Mouse (Mus musculus) MEL (cell line): ENCODE measurements around the gene Bmpr2. TPM values are rescaled to one million over a fixed set of nuclear protein-coding genes. Genes with fewer than 3 reads are reported as not detected.

Source experiments
- DNase-seq: peaks from one replicate; pipeline ENCODE4 v3.0.0; 2011; ENCODE audit warnings: low read depth, low spot score
- H3K27ac ChIP-seq: 2 replicates; pipeline ENCODE4 v1.5.1; 2012; ENCODE audit warnings: low read depth, mild to moderate bottlenecking, control low read depth, low read length, moderate library complexity; ENCODE audit not compliant: control insufficient read depth
- H3K27me3 ChIP-seq, 2 experiments: fragments of 150-350 bp in 1 of 2; sonication (generic) in 1 of 2; 2 replicates each; pipeline ENCODE4 v1.6.1; 2012; ENCODE audit warnings: low read length in 2 of 2, mild to moderate bottlenecking in 2 of 2, improper control_type of control experiment in 1 of 2, moderate library complexity in 1 of 2; ENCODE audit not compliant: insufficient read depth in 2 of 2, control insufficient read depth in 1 of 2
- H3K36me3 ChIP-seq, 2 experiments: 2 replicates each; pipeline ENCODE4 v1.6.1; 2012 to 2014; ENCODE audit warnings: low read length in 2 of 2, improper control_type of control experiment in 1 of 2, inconsistent platforms in 1 of 2, mild to moderate bottlenecking in 1 of 2; ENCODE audit not compliant: insufficient read depth in 2 of 2, control insufficient read depth in 1 of 2
- H3K4me1 ChIP-seq, 2 experiments: fragments of 150-350 bp in 1 of 2; sonication (generic) in 1 of 2; 2 replicates each; pipeline ENCODE4 v1.6.1; 2012; ENCODE audit warnings: low read length in 2 of 2, improper control_type of control experiment in 1 of 2, mild to moderate bottlenecking in 1 of 2; ENCODE audit not compliant: insufficient read depth in 2 of 2, control insufficient read depth in 1 of 2
- H3K4me3 ChIP-seq, 2 experiments: fragments of 150-350 bp in 1 of 2; sonication (generic) in 1 of 2; 2 replicates each; pipeline ENCODE4 v1.5.1; 2012; ENCODE audit warnings: low read depth in 2 of 2, low read length in 2 of 2, mild to moderate bottlenecking in 2 of 2, moderate library complexity in 2 of 2, control low read depth in 1 of 2, improper control_type of control experiment in 1 of 2; ENCODE audit not compliant: control insufficient read depth in 1 of 2, insufficient read depth in 1 of 2
- H3K79me2 ChIP-seq: 2 replicates; pipeline ENCODE4 v1.6.1; 2012; ENCODE audit warnings: mild to moderate bottlenecking, low read length, moderate library complexity; ENCODE audit not compliant: control insufficient read depth, poor library complexity, insufficient read depth
- H3K9ac ChIP-seq: 2 replicates; pipeline ENCODE4 v1.6.1; 2012; ENCODE audit warnings: low read depth, mild to moderate bottlenecking, control low read depth, low read length, moderate library complexity; ENCODE audit not compliant: control insufficient read depth, poor library complexity, severe bottlenecking
- H3K9me3 ChIP-seq: fragments of 150-350 bp; sonication (generic); replicated peaks from 2 replicates; pipeline ENCODE4 v1.6.1; 2012; ENCODE audit warnings: mild to moderate bottlenecking, low read length, improper control_type of control experiment, moderate library complexity; ENCODE audit not compliant: insufficient read depth
- BHLHE40 ChIP-seq: IDR thresholded peaks from 2 replicates; pipeline ENCODE4 v1.6.1; 2012; ENCODE audit warnings: low read depth, mild to moderate bottlenecking, inconsistent platforms, low read length, improper control_type of control experiment, borderline replicate concordance
- CTCF ChIP-seq, 3 experiments: IDR thresholded peaks in 2 of 3; conservative IDR thresholded peaks in 1 of 3; 2 replicates each; pipeline ENCODE4 v1.5.1; 2011 to 2012; ENCODE audit warnings: low read length in 3 of 3, low read depth in 2 of 3, mild to moderate bottlenecking in 2 of 3, improper control_type of control experiment in 1 of 3, inconsistent platforms in 1 of 3, mixed read lengths in 1 of 3, moderate library complexity in 1 of 3; ENCODE audit not compliant: control insufficient read depth in 1 of 3, insufficient read depth in 1 of 3, poor library complexity in 1 of 3, severe bottlenecking in 1 of 3
- E2F4 ChIP-seq: IDR thresholded peaks from 2 replicates; pipeline ENCODE4 v1.6.1; 2011; ENCODE audit warnings: low read depth, low read length, improper control_type of control experiment, borderline replicate concordance
- EP300 ChIP-seq, 2 experiments: IDR thresholded peaks; 2 replicates each; pipeline ENCODE4 v1.6.1; 2011; ENCODE audit warnings: improper control_type of control experiment in 2 of 2, low read length in 2 of 2, low read depth in 1 of 2, mild to moderate bottlenecking in 1 of 2
- ETS1 ChIP-seq: IDR thresholded peaks from 2 replicates; pipeline ENCODE4 v1.6.1; 2012; ENCODE audit warnings: low read depth, mild to moderate bottlenecking, inconsistent platforms, low read length, improper control_type of control experiment, moderate library complexity
- GABPA ChIP-seq: IDR thresholded peaks from 2 replicates; pipeline ENCODE4 v1.6.1; 2012; ENCODE audit warnings: low read depth, mild to moderate bottlenecking, inconsistent platforms, low read length, improper control_type of control experiment, moderate library complexity
- GATA1 ChIP-seq: IDR thresholded peaks from 2 replicates; pipeline ENCODE4 v1.6.1; 2011; ENCODE audit warnings: low read depth, low read length, improper control_type of control experiment
- HCFC1 ChIP-seq: IDR thresholded peaks from 2 replicates; pipeline ENCODE4 v1.6.1; 2012; ENCODE audit warnings: low read depth, mild to moderate bottlenecking, inconsistent platforms, low read length, improper control_type of control experiment, moderate library complexity
- JUND ChIP-seq: IDR thresholded peaks from 2 replicates; pipeline ENCODE4 v1.6.1; 2011; ENCODE audit warnings: low read depth, mild to moderate bottlenecking, improper control_type of control experiment, low read length
- KAT2A ChIP-seq: conservative IDR thresholded peaks from 2 replicates; pipeline ENCODE4 v1.6.1; 2012; ENCODE audit warnings: low read depth, low read length, improper control_type of control experiment, inconsistent platforms
- MAFK ChIP-seq: IDR thresholded peaks from 2 replicates; pipeline ENCODE4 v1.6.1; 2011; ENCODE audit warnings: low read depth, mild to moderate bottlenecking, low read length, improper control_type of control experiment, borderline replicate concordance
- MAZ ChIP-seq: IDR thresholded peaks from 2 replicates; pipeline ENCODE4 v1.6.1; 2012; ENCODE audit warnings: low read depth, mild to moderate bottlenecking, inconsistent platforms, low read length, improper control_type of control experiment
- MXI1 ChIP-seq: IDR thresholded peaks from 2 replicates; pipeline ENCODE4 v1.6.1; 2011; ENCODE audit warnings: mild to moderate bottlenecking, low read depth, low read length, improper control_type of control experiment
- NELFE ChIP-seq: IDR thresholded peaks from 2 replicates; pipeline ENCODE4 v1.6.1; 2011; ENCODE audit warnings: low read depth, low read length, improper control_type of control experiment
- NRF1 ChIP-seq: IDR thresholded peaks from 2 replicates; pipeline ENCODE4 v1.6.1; 2014; ENCODE audit warnings: low read depth, mild to moderate bottlenecking, inconsistent platforms, low read length, improper control_type of control experiment, moderate library complexity; ENCODE audit not compliant: poor library complexity, insufficient read depth, severe bottlenecking
- POLR2A ChIP-seq, 2 experiments: IDR thresholded peaks; 2 replicates each; pipeline ENCODE4 v1.6.1; 2011 to 2012; ENCODE audit warnings: low read length in 2 of 2, mild to moderate bottlenecking in 2 of 2, control low read depth in 1 of 2, improper control_type of control experiment in 1 of 2, low read depth in 1 of 2, moderate library complexity in 1 of 2; ENCODE audit not compliant: control insufficient read depth in 1 of 2, insufficient read depth in 1 of 2, poor library complexity in 1 of 2
- POLR2AphosphoS2 ChIP-seq: IDR thresholded peaks from 2 replicates; pipeline ENCODE4 v1.6.1; 2011; ENCODE audit warnings: low read length, improper control_type of control experiment
- POLR2AphosphoS5 ChIP-seq: IDR thresholded peaks from 2 replicates; pipeline ENCODE4 v1.6.1; 2012; ENCODE audit warnings: low read depth, borderline replicate concordance, mild to moderate bottlenecking, inconsistent platforms, low read length, moderate library complexity, mixed read lengths
- RCOR1 ChIP-seq: IDR thresholded peaks from 2 replicates; pipeline ENCODE4 v1.6.1; 2012; ENCODE audit warnings: low read depth, mild to moderate bottlenecking, inconsistent platforms, low read length, improper control_type of control experiment
- SIN3A ChIP-seq: IDR thresholded peaks from 2 replicates; pipeline ENCODE4 v1.6.1; 2012; ENCODE audit warnings: low read length, improper control_type of control experiment, inconsistent platforms
- TAL1 ChIP-seq: IDR thresholded peaks from 2 replicates; pipeline ENCODE4 v1.6.1; 2012; ENCODE audit warnings: mild to moderate bottlenecking, inconsistent platforms, low read length, moderate library complexity, mixed read lengths
- TCF12 ChIP-seq: IDR thresholded peaks from 2 replicates; pipeline ENCODE4 v1.6.1; 2014; ENCODE audit warnings: low read depth, mild to moderate bottlenecking, inconsistent platforms, low read length, improper control_type of control experiment, moderate library complexity
- USF1 ChIP-seq: IDR thresholded peaks from 2 replicates; pipeline ENCODE4 v1.6.1; 2014; ENCODE audit warnings: low read depth, mild to moderate bottlenecking, inconsistent platforms, low read length, improper control_type of control experiment, moderate library complexity
- ZNF384 ChIP-seq: IDR thresholded peaks from 2 replicates; pipeline ENCODE4 v1.6.1; 2012; ENCODE audit warnings: low read depth, mild to moderate bottlenecking, inconsistent platforms, low read length, improper control_type of control experiment
- polyA plus RNA-seq, 2 experiments: library from polyadenylated mRNA; stranded (reverse) in 1 of 2; unstranded in 1 of 2; fragments of >175 nt in 1 of 2; fragments of >200 nt in 1 of 2; gene quantifications; 2 replicates each; pipeline versions ENCODE4 v1.2.1 to v1.2.4; 2012; ENCODE audit warnings: low replicate concordance in 2 of 2, low read depth in 1 of 2; ENCODE audit not compliant: insufficient read length in 2 of 2, insufficient read depth in 1 of 2, missing spikeins in 1 of 2
- total RNA-seq: library from RNA; depleted of rRNA; stranded (reverse); fragments of 300-350 nt; gene quantifications from 2 replicates; pipeline ENCODE4 v1.2.3, GENCODE M21; 2012

The Bmpr2 gene
- total and polyA plus RNA-seq, 3 experiments, result 2.3 to 18.6 (median 3.1) TPM

DNA sequence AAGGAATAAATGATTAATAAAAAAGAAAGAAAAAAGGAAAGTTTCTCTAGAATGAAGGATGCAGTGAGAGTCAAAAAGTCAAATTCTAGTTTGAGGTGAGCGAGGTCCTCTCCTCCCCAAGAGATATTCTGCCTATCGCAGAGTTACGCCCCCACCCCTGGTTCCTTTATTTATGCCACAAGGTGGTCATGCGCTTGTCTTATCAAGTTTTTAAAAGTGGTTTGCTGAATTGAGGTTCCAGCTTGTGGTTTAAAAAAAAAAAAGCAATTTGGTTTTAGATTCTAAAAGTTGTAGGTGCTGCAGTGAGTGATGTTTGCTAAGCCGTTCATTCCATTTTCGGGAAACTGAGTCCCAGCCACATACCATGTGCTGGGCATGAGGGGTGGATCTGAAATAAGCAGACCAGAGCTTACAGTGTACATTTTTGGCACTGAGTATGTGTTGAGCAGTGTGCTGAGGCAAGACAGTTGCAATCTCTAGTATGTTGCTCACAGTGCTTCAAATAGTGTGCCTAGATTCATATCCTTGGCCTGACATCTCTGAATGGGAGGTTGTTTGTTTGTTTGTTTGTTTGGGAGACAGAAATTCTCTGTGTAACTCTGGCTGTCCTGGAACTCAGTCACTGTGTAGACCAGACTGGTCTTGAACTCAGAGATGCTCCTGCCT is 141.6 kb downstream of the Bmpr2 start:
- Histone ChIP-seq H3K79me2 (no peaks in the 10 kb centered on the region), H3K36me3 (peaks cover 0 to 20% of the 10 kb centered on the region in 2 experiments; a peak in 2 of 4 replicates), H3K27me3 (no peaks in the 10 kb centered on the region), H3K9me3 (no peaks in the 10 kb centered on the region), H3K27ac (peak overlapping the region; percentile 51), H3K4me1 (peaks cover 10 to 26% of the 10 kb centered on the region in 2 experiments), H3K9ac (no peak overlapping the region), H3K4me3 (no peak overlapping the region)
- TF ChIP-seq EP300 (IDR thresholded peaks at IDR 0.05; ENCODE audit: low read depth in 1 of 2, low read length in 2 of 2) (peak; percentile 79 to 88), POLR2AphosphoS2 (no peak), TCF12 (peak; percentile 72), E2F4 (no peak), JUND (no peak), POLR2A (IDR thresholded peaks at IDR 0.05; ENCODE audit: control insufficient read depth in 1 of 2, insufficient read depth in 1 of 2, low read depth in 1 of 2, low read length in 2 of 2, poor library complexity in 1 of 2) (no peak), BHLHE40 (peak; percentile 39; the same call in 1 of the 2 replicates), USF1 (peak; percentile 35; the same call in 1 of the 2 replicates), ZNF384 (peak; percentile 97), SIN3A (peak; percentile 80), ETS1 (peak; percentile 77; the same call in 1 of the 2 replicates), CTCF (IDR thresholded peaks at IDR 0.05 in 2 of 3, conservative IDR thresholded peaks at IDR 0.05 in 1 of 3; ENCODE audit: control insufficient read depth in 1 of 3, insufficient read depth in 1 of 3, low read depth in 2 of 3, low read length in 3 of 3, poor library complexity in 1 of 3, severe bottlenecking in 1 of 3) (no peak), NELFE (no peak), MXI1 (peak; percentile 69; the same call in 1 of the 2 replicates), POLR2AphosphoS5 (no peak), NRF1 (no peak), MAZ (0 out of 2 replicates have a peak, but pooled peaks have one; percentile 37), KAT2A (no peak), GABPA (no peak), GATA1 (peak; percentile 84), RCOR1 (peak; percentile 99), TAL1 (peak; percentile 47), MAFK (peak; percentile 90; the same call in 1 of the 2 replicates), HCFC1 (no peak)
- peak; percentile 83 for DNase-seq
